Mouse (Mus musculus) embryo, embryonic 11 days (tissue): ENCODE measurements around the gene Rc3h2.

Experiments used
- DNase-seq: peaks from one replicate; pipeline ENCODE4 v3.0.0-alpha.2; 2015

The Rc3h2 gene

DNA sequence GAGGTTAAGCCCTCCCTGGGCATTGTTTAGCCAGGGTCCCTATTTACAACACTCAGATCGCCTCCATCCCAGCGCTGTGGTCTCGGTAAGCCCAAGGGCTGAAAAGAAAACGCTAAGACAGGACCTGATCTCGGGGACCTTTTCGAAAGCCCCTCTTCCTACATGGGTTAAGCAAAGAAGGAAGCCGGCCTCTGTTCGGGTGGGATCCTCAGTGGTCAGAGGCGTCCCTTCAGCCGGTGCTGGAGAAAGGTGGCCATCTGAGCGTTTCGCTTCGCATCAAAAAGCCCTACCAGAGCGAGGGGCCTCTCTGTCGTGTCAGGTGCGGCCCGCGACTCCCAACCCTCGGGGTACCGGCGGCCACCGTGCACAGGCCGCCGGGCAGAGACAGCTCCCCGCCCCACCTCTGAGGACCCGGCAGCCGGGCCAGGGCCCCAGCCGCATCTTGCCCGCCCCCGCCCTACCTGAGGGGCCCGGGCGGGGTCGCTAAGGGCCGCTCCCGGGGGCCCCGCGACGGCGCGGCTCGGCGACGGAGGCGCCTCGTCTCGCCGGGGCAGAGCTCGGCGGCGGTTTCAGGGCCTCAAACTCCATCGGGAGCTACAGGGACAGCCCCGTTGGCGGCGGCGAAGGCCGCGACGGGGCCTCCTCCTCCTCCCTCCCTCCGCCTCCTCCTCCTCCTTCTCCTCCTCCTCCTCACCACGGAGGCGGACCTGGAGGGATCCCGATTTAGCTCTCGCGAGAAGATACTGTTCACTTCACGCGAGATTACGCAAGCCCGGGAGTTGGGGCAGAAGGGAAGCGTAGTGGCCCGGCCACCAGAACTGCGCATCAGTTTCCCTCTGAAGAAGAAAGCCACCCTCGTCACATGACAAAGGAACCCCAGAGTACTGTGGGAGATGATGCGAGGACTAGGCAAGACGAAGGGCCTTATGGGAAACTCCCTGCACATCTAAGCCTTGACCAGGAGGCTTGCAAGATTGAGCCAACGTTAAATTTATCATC lies at the start of gene Rc3h2:
Gene Rc3h2, minus strand, starts transcription at position 598 of the 999 bp plus-strand sequence.
- peak; percentile 98 for DNase-seq

DNA sequence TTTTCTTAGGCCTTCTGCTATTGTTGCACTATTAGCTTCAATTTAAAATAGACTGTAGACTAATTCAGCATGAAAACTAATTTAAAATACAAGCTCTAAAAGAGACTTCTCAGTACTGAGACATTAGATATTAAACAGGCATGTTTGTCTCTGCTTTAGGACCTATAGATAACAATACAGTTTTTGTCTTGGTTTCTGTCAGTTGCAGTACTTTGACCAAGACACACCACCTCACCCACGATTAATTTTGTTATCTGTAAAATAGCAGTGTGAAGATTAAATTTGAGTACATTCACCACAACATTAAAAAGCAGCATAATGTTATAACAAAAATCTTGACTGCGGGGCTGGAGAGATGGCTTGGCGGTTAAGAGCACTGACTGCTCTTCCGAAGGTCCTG lies 43.6 kb upstream of the Rc3h2 start:
- DNase-seq: no peak

DNA sequence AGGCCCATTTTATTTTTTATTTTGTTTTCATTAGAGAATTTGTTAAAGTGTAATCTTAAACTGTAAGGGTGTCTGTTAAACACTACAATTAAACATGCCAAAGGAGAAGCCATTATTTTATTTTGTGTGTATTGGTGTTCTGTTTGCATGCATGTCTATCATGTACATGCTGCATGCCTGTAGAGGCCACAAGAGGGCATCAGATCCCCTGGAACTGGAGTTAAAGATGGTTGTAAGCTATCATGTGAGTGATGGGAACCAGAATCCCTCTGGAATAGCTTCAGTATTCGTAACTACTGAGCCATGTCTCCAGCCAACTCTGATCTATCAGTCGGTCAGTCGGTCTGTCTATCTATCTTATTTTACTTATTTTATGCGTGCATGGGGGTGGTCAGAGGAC lies 38.0 kb upstream of the Rc3h2 start:
- no peak for DNase-seq

DNA sequence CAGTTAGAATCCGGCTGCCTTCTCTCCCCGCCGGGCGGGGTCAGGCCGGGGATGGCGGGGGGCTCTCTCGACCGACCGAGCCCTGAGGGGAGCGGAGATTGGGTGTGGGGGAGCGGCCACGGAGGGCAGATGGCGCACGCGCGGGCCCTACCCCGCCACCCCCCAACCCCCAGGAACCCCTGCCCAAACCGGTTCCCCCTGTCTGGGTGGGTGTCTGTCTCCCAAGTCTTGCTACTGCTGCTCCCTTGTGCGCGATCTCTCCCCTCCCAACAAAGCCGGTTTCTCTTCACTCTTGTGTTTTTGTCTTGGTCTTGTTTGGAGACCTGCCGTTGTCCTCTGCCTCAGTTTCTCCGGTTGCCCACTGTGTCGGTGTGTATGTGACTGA lies 29.7 kb upstream of the Rc3h2 start:
- no peak for DNase-seq

DNA sequence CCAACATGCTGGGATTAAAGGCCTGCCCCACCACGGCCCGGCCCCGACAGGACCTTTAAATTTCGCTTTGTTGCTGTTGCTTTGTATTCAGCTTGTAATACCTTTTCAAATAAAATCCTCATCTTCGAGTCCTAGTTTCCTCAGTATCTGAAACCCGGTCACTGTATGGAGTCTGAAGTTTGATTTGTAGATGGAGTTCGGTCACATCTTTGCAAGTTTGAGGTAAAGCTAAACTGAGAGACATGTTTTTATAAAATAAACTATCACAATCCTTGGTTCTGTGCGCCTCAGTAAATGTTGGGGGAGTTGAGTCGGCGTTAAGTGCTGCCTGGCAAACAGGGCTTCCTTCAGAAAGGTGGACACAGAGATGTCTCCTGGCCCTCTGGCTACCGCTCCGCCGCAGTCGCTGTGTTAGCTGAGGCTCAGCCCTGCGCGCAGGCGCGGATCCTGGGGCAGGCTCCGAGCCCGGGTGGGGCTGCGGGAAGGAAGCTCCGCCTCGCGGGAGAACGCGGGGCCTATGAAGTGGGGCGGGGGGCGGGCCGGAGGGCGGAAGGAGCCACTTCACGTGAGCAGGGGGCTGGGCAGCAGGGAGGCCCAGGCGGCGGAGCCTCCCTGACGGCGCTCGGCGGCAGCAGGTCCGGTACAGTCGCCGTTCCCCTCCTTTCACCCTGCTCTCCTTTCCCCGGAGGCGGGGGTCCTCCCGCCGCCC lies 29.1 kb upstream of the Rc3h2 start:
- peak; percentile 98 for DNase-seq

DNA sequence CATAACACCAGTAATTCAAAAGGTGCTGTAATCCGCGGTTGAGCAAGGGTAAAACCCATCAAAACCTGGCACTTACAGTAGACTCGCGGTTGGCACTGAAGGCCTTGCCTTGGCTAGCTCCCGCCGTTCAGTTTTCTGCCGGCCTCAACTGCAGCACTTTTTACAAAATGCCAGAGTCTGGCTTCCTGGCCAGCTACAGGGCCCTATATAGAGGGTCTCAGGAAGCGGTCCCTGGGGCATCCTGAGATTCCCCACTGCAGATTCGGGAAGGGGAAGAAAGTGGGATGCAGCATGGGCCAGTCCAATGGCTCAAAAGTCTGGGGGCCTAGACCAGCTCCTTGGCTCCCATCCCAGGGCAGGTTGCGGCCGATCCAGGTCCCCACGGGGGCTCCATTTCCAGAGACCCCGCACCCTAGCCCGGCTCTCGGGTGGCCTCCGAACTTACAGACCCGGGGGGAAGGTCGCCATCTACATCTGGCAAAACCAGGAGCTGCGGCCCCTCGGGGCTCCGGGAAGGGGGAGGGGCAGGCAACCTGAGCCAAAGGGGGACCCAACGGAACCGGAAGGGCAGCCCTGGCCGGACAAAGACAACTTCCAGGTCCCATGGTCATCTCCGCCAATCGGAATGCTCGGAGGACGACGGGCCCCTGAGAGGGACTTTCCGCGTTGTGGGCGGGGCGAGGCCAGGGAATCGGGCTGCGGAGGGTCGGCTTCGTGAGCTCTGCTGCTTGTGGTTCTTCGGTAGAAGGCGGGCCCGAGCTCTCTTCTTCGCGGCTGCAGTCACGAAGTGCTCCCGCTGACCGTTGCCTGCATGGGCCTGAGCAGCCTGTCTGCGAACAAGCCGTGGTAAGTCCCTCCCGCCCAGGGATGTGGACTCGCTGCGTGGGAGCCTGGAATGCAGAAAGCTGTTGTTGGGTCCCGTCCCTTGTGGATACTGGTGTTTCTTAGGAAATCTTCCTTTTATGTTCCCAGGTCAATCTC lies 20.2 kb upstream of the Rc3h2 start, which contains the start of the genes Zbtb26, Zbtb6 and Rabgap1:
Gene Zbtb26, minus strand, starts transcription at position 525 of the 981 bp plus-strand sequence.
Gene Zbtb6, minus strand, starts transcription at position 561 of the 981 bp plus-strand sequence.
Gene Rabgap1, plus strand, starts transcription at position 669 of the 981 bp plus-strand sequence.
- peak; percentile 98 for DNase-seq

DNA sequence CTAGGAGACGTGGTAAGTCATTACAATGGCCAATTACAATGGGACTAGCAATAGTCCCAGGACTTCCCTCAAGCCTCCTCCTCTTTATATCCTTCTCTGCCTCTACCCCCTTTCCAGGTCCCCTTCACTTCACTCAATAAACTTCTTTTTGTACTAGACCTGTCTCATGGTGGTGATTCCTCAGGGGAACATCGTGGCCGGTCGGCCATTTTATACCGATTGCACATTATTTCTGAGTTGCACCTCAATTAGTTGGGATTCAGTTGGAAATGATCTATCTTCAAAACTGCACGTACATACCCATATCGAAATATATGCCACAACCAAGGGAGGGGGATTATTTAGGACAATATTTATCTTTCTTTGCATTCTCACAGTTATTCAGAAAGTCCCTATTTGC lies 8.9 kb upstream of the Rc3h2 start:
- peak; percentile 48 for DNase-seq

DNA sequence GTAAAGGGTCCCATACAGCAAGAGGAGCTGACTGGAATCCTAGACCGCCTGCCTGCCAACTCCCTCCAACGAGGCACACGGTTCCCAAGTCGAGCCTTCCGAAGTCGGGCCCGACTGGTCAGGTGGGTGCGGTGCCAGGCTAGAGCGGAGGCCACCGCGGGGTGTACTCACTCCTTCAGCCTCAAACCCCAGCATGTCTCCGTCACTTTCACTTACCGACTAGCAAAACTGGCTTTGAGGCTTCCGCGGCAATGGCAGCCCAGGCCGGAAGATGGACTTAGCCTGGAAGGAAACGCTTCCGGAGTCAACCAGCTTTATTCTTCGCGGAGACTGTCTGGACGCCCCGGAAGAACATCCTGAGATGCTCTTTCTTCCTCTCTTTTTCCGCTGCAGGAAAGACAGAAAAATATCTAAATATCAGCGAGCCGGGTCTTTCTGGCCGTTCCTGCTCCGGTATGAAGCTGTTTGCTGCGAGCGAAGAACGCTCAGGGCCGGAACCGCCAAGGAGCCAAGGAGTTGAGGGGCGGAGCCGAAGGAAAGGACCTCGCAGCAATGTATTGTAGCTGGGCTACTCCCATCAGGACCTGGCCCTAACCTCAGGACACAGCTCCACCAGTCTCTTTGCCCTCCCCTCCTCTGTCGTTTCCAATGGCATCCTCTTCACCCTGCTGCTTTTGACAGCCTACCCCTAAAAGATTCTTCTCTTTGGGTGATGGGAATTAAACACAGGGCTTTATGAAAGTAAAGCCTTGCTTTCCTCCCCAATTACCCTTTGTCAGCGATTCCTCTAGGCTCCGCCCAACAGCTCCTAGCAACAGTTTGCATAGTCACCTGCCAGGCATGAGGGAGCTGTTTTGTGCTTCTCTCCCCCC lies 8.1 kb upstream of the Rc3h2 start:
- DNase-seq: peak; percentile 95

DNA sequence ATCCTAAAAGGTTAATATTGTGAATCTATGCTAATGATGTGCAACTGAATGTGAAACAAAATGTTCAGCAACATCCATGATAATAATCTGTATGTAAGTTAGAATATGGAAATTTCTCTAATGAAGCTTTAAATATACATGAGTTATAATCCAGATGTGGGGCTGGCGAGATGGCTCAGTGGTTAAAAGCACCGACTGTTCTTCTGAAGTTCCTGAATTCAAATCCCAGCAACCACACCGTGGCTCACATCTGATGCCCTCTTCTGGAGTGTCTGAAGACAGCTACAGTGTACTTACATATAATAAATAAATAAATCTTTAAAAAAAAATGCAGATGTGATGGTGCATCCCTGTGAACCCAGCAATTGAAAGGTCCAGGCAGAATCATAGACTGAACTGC lies 968 bp upstream of the Rc3h2 start:
- no peak for DNase-seq

DNA sequence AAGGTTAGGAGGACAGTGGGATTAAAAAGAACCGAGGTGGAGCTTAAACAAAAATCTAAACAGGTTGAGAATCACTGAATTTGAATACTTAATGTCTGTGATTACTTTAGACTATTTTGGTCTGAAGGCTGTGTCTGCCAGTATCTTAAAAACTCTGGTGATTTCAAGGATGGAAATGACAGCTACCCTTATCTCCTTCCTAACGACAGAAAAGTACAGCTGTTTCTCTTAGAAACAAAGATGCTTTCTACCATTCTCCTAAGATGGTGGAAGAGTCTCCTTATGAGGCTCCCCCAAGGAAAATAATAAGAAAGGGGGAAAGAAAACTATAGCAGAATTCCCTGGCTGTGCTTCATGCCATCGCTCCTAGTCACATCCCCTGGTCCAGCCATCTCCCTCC lies 800 bp downstream of the Rc3h2 start:
- DNase-seq: no peak

DNA sequence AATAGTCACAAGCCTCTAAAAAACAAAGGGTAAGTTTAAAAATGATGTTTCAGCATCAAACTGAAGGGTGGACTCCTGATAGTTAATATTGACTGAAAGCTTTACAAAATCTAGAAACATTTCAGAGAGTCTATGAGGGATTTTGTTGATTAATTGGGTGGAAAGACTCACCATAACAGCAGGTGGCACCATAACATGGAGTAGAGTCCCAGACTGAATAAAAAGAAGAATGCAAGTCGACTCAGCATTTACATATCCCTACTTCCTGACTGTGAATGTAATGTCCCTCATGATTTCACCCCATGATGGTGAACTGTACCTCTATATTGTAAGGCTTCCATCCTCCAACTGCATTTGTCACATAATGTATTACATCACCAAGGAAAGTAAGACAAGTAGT lies 27.2 kb downstream of the Rc3h2 start:
- peak; percentile 5 for DNase-seq

DNA sequence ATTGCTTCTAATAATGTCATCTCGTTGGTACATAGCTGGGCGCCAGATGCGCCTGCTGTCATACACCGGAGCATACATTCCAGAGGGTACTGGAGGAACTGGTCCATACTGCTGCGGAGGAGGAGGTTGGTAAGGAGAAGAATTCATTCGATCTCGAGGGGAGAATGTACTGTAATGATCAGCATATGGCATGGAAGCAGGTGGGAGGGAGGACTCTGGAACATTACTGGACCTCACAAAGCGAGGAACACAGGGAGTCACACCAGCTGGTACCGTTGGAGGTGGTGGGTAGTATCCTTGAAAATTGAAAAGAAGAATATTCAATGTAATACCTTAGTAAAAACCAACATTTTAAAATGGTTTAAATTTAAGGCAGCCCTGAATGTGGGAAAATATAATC lies 39.8 kb downstream of the Rc3h2 start:
- DNase-seq: no peak

DNA sequence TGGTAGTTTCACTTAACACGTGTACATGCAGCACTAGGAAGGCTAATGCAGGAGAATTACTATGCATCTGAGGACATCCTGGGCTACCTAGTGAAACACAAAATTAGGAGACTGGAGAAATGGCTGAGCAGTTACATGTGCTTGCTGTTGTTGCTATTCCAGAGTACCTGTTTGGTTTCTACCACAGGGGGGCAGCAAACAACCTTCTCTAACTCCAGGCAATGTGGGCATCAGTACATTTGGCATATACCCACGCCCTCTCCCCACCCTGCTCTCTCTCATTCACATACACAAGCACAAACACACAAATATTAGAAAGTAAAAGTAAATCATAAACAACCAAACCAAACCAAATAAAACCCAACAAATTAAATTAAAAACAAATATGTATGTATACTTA lies 42.5 kb downstream of the Rc3h2 start:
- DNase-seq: peak; percentile 69

DNA sequence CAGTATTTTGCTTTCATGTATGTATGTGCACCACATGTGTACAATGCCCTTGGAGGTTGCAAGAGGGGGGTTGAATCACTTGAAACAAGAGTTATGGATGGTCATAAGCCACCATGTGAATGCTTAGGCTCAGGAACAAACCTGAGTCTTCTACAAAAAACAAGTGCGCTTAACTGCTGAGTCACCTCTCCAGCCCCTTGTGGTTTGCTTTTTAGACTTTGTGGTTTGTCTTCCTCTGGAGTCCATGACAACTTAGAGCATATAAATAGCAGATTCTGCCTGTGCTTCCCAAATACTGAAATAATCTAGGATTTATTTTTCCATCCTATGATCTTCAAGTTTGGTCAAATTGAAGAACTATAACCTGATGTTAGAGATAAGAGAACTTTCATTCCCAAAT lies 46.7 kb downstream of the Rc3h2 start:
- DNase-seq: no peak

DNA sequence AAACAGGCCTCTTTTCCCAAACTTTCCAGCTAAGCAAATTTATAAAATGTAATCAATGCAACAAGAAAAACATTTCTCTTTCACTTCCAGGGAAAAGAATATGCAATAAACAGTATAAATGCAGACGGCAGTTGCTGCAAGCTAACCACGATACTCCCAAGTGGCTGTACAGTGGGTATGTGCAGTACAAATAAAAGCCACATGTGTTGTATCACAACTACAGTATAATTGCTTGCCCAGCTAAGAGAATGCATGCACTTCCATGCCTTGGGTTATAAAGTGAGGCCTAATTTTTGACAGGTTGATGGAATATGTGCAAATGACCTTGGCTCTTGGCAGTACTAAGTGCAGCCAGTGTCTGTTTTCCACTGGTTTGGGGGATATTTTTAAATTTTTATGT lies 52.1 kb downstream of the Rc3h2 start:
- DNase-seq: no peak

DNA sequence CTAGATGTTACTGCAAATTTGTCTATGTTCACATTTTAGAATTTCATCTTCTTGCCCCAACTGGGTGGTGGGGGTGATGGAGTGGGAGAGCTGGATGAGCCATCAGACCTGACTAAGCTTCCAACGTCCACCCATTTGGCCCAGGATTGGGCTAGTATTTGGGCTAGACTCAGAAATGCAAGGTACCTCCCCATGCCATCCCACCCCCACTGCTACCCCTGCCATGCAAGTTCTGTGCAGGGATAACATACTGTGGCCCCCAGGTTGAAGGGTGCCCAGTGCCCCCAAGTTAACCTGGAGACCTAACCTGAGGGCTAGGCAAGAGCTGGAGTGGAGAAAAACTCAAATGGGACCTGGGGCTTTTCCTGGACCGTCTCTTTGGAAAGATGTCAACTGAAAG lies 62.8 kb downstream of the Rc3h2 start:
- no peak for DNase-seq

DNA sequence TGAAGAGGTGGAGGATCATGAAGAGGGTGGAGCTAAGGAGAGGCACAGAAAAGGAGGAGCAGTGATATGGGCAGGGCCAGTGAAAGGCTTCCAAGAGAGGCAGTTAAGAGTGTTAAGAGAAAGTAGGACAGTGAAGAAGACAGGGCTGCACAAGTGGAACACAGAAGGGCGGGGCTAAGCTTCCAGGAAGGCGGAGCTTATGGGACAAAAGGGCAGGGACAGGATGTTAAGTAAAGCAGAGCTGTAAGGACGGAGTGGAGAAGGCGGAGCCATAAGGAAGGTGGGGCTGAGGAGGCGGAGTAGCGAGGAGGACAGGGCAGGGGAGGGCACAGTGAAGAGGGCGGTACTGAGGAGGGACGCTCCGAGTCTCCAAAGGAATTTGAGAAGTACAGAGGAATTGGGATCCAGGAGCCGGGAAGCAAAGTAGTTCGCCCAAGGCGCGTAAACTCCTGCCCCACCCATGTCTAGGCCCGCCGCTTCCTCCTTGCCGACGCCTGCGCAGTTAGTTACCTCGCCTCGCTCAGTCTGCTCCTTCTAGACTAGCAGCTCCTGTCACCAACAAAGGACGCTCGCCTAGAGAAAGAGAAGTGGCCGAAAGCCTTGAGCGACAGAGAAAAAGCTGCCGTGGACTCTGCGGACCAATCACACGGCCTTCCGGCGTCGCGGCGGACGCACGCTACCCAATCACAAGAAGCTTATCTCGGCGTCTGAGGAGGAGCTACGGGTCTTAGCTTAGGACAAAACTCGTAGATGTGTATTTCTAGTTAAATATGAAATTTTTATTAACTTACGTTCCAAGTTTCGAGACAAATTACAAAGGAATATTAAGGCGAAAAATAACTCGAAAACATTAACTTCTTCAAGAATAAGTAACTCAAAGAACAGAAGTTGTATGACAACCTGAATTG lies 63.8 kb downstream of the Rc3h2 start, which contains the start of gene Pdcl:
Gene Pdcl, minus strand, starts transcription at position 700 of the 908 bp plus-strand sequence.
- DNase-seq: peak; percentile 93

DNA sequence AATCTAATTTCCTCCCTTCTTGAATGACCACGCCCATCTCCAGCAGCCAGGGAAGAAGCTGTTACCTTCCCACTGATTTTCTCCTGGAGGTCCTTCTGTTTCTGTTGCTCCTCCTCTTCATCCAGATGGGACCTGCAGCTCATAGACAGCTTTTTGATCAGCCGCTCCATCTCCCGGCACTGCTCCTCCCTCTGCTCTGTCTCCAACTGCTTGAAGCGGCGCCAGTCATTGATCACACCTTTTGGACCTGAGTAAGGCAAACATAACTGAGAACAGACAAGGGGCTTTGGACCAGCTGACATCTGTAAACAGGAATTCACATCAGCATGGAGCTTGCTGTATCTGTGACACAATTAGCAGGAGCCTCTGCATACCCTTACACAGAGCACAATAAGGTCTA lies 67.1 kb downstream of the Rc3h2 start:
- no peak for DNase-seq

DNA sequence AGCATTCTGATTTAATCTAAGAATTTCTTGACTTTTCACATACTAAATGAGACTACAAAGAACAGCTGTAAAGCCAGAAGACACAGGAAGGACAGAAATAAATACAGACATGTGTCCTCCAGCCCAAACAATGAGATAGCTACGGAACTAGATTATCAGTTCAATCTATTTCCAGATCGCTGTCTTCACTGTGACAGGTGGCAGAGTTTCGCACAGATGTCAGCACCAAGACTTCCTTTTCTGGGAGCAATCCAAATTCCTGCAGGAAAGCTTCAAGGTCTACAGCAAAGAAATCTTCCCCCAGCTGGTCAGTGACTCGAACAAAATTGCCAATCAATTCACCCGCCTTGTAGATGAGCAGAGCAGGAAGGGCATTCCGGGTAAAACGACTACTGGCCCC lies 71.0 kb downstream of the Rc3h2 start:
- DNase-seq: no peak

DNA sequence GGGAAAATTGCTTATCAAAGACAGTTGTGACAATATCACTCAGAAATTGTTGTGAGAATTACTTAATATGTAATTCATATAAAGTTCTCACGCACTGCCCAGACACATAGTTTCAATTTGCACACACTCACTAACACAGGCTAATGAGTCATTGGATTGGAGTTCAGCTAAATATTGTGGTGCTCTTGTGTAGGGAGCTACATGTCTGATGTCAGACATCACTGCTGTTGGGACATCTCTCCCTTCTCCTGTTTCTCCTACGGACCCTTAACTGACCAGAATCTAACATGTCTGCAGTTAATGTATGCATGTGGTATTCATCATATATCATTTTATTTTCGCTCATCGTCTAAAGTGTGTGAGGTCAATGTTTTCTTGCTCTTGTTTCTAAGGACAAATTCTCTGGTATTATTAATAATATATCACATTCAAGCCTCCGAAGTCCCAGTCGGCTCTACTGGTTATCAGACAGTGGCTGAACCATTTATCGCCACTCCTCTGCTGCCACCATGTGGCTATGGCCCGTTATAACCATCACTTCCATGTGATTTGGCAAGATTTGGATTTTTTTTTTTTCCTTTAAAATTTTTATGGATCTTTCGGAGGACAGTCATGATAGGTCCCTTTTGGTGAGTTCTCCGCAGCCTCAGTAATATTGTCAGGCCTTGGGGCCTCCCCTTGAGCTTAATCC lies 84.1 kb downstream of the Rc3h2 start:
- DNase-seq: peak; percentile 56
